Mouse (Mus musculus) small intestine, adult 2 months (tissue): ENCODE measurements around the gene Eva1b. TPM values are rescaled to one million over a fixed set of nuclear protein-coding genes. Genes with fewer than 3 reads are reported as not detected.

Experiments used
- H3K27ac ChIP-seq: fragments of 200-500 bp; 2 replicates; pipeline ENCODE4 v1.5.1; 2012; ENCODE audit warnings: low read depth, low read length, control low read depth, inconsistent platforms; ENCODE audit not compliant: insufficient read depth
- H3K27me3 ChIP-seq: fragments of 200-500 bp; 2 replicates; pipeline ENCODE4 v1.6.1; 2012; ENCODE audit warnings: mild to moderate bottlenecking, moderate library complexity, low read length, inconsistent platforms; ENCODE audit not compliant: control insufficient read depth, insufficient read depth
- H3K36me3 ChIP-seq: fragments of 200-500 bp; 2 replicates; pipeline ENCODE4 v1.6.1; 2012; ENCODE audit warnings: mild to moderate bottlenecking, low read length, control low read depth, inconsistent platforms; ENCODE audit not compliant: control insufficient read depth, insufficient read depth
- H3K4me1 ChIP-seq: fragments of 200-500 bp; 2 replicates; pipeline ENCODE4 v1.6.1; 2012; ENCODE audit warnings: low read length, inconsistent platforms, mixed read lengths; ENCODE audit not compliant: control insufficient read depth, insufficient read depth, insufficient read length
- H3K4me3 ChIP-seq: fragments of 200-500 bp; 2 replicates; pipeline ENCODE4 v1.5.1; 2012; ENCODE audit warnings: low read depth, mild to moderate bottlenecking, control low read depth, inconsistent platforms, low read length, moderate library complexity
- CTCF ChIP-seq: fragments of 200-500 bp; IDR thresholded peaks from 2 replicates; pipeline ENCODE4 v1.5.1; 2012; ENCODE audit warnings: low read depth, mild to moderate bottlenecking, control low read depth, inconsistent platforms, low read length, moderate library complexity, mixed read lengths; ENCODE audit not compliant: insufficient replicate concordance, insufficient read length; ENCODE audit errors: extremely low read depth
- POLR2A ChIP-seq: fragments of 200-500 bp; IDR thresholded peaks from 2 replicates; pipeline ENCODE4 v1.6.1; 2012; ENCODE audit warnings: low read depth, mild to moderate bottlenecking, control low read depth, inconsistent platforms, low read length, moderate library complexity
- WGBS: fragments of 180-500 bp; shearing (Covaris S2); methylation state at CpG from one replicate; pipeline ENCODE4 v1.1.7; 2018; 5-methylcytosine and 5-hydroxymethylcytosine counted together
- polyA plus RNA-seq: library from polyadenylated mRNA; depleted of rRNA; stranded (reverse); fragments of >200 nt; gene quantifications from 2 replicates; pipeline ENCODE4 v1.2.3, GENCODE M21; 2012; rRNA removed

Eva1b gene
- polyA plus RNA-seq, result 45.0 and 54.3 TPM in 2 replicates

GRCm38 (mm10) chr4:126147533-126148160 is at the start of gene Eva1b:
Gene Eva1b, plus strand, starts transcription at chr4:126147744.
- H3K4me1 ChIP-seq, result peaks cover 7% of the 10 kb centered on the region; the same call in 1 of the 2 replicates
- H3K36me3 ChIP-seq, result peaks cover 3% of the 10 kb centered on the region; the same call in 1 of the 2 replicates
- peak within 1 kb of the TSS; percentile 74 for H3K27ac ChIP-seq
- H3K27me3 ChIP-seq, result 0 out of 2 replicates have a peak, but pooled peaks cover 3% of the 10 kb centered on the region
- 15% methylated on average over 24 of the region's 24 CpGs for WGBS
- peak within 1 kb of the TSS; percentile 76 for H3K4me3 ChIP-seq
- no peak for TF ChIP-seq CTCF
- no peak for TF ChIP-seq POLR2A

GRCm38 (mm10) chr4:126099365-126099764 is 48.2 kb upstream of the Eva1b start:
- peaks cover 9% of the 10 kb centered on the region for H3K4me1 ChIP-seq
- WGBS, result 87% methylated on average over 3 of the region's 3 CpGs
- no peak overlapping the region for H3K4me3 ChIP-seq
- H3K36me3 ChIP-seq, result no peaks in the 10 kb centered on the region
- no peaks in the 10 kb centered on the region for H3K27me3 ChIP-seq
- no peak for TF ChIP-seq POLR2A
- no peak for TF ChIP-seq CTCF
- no peak overlapping the region for H3K27ac ChIP-seq

GRCm38 (mm10) chr4:126100764-126101163 is 46.8 kb upstream of the Eva1b start:
- Histone ChIP-seq H3K27ac (no peak overlapping the region), H3K27me3 (no peaks in the 10 kb centered on the region), H3K36me3 (no peaks in the 10 kb centered on the region), H3K4me3 (no peak overlapping the region), H3K4me1 (peaks cover 13% of the 10 kb centered on the region)
- TF ChIP-seq CTCF (no peak), POLR2A (no peak)
- WGBS, result 85% methylated on average over 3 of the region's 3 CpGs

GRCm38 (mm10) chr4:126102061-126102841 is 45.3 kb upstream of the Eva1b start:
- no peaks in the 10 kb centered on the region for H3K36me3 ChIP-seq
- 56% methylated on average over 7 of the region's 7 CpGs for WGBS
- peak overlapping the region; percentile 92 for H3K27ac ChIP-seq

GRCm38 (mm10) chr4:126103057-126103581 is 44.4 kb upstream of the Eva1b start:
- WGBS, result under 1% methylated on average over 15 of the region's 15 CpGs
- Histone ChIP-seq H3K4me3 (peak overlapping the region; percentile 58), H3K27ac (peak overlapping the region; percentile 92), H3K4me1 (peaks cover 21% of the 10 kb centered on the region), H3K36me3 (no peaks in the 10 kb centered on the region), H3K27me3 (no peaks in the 10 kb centered on the region)
- TF ChIP-seq POLR2A, result peak; percentile 44; the same call in 1 of the 2 replicates
- no peak for TF ChIP-seq CTCF

More at GRCm38 (mm10) chr4:126102061-126102841, 45.3 kb upstream of the Eva1b start:
- no peaks in the 10 kb centered on the region for H3K27me3 ChIP-seq
- H3K4me1 ChIP-seq, result peaks cover 13% of the 10 kb centered on the region
- no peak overlapping the region for H3K4me3 ChIP-seq
- TF ChIP-seq POLR2A (no peak), CTCF (no peak)

- under 1% methylated on average over 34 of the region's 34 CpGs for WGBS
- peak within 1 kb of the TSS; percentile 92 for H3K27ac ChIP-seq
- H3K4me3 ChIP-seq, result peak within 1 kb of the TSS; percentile 76
- H3K27me3 ChIP-seq, result no peaks in the 10 kb centered on the region
- H3K4me1 ChIP-seq, result peaks cover 24% of the 10 kb centered on the region
- peak; percentile 81 for TF ChIP-seq POLR2A
- peak; percentile 40; the same call in 1 of the 2 replicates for TF ChIP-seq CTCF
- no peaks in the 10 kb centered on the region for H3K36me3 ChIP-seq
These were observed 43.9 kb upstream of the Eva1b start, which contains the start of gene Stk40 for GRCm38 (mm10) chr4:126103590-126104068. Gene Stk40, plus strand, starts transcription at chr4:126103957.
